Mouse (Mus musculus): ENCODE measurements around the gene Tulp2.

GRCm38 (mm10) chr7:45481374-45481927, at the start of gene Tulp2:
- TF ChIP-seq CTCF (IDR thresholded peaks at IDR 0.05 in 2 of 3, conservative IDR thresholded peaks at IDR 0.05 in 1 of 3; ENCODE audit: control insufficient read depth in 1 of 3, insufficient read depth in 1 of 3, low read depth in 2 of 3, low read length in 3 of 3, poor library complexity in 1 of 3, severe bottlenecking in 1 of 3) = no peak
- TF ChIP-seq CHD2 (IDR thresholded peaks at IDR 0.05; ENCODE audit: low read length) = no peak
- TF ChIP-seq ZMIZ1 (IDR thresholded peaks at IDR 0.05; ENCODE audit: low read depth, low read length) = no peak
- no peak for TF ChIP-seq NRF1 (IDR thresholded peaks at IDR 0.05; ENCODE audit: insufficient read depth, low read depth, low read length, poor library complexity, severe bottlenecking)
- TF ChIP-seq GATA1 (IDR thresholded peaks at IDR 0.05; ENCODE audit: low read depth, low read length) = no peak
- no peak for TF ChIP-seq UBTF (IDR thresholded peaks at IDR 0.05; ENCODE audit: borderline replicate concordance, insufficient read depth, low read depth, low read length)
- no peak for TF ChIP-seq POLR2A (IDR thresholded peaks at IDR 0.05; ENCODE audit: control insufficient read depth in 1 of 2, insufficient read depth in 1 of 2, low read depth in 1 of 2, low read length in 2 of 2, poor library complexity in 1 of 2)
- no peak for TF ChIP-seq TAL1 (IDR thresholded peaks at IDR 0.05; ENCODE audit: low read length)
- TF ChIP-seq MAFK (IDR thresholded peaks at IDR 0.05; ENCODE audit: borderline replicate concordance, low read depth, low read length) = no peak
- no peak for TF ChIP-seq GABPA (IDR thresholded peaks at IDR 0.05; ENCODE audit: low read depth, low read length)
- TF ChIP-seq HCFC1 (IDR thresholded peaks at IDR 0.05; ENCODE audit: low read depth, low read length) = peak; percentile 93
- TF ChIP-seq SIN3A (IDR thresholded peaks at IDR 0.05; ENCODE audit: low read length) = no peak
- no peak for TF ChIP-seq USF1 (IDR thresholded peaks at IDR 0.05; ENCODE audit: low read depth, low read length)

All from MEL (cell line).